Mouse (Mus musculus) liver, embryonic 14.5 days (tissue): ENCODE measurements at regions not wholly inside any gene's neighbourhood (a gene's known extent, or its start where the extent isn't known, plus 50 kb on each side); places are given as distances from the start of the nearest gene placed in this dataset.

Experiments
- ATAC-seq: fragments of 200-750 bp; cut with Nextera tagmentation; 2 replicates; pipeline ENCODE4 v1.8.0; 2017; ENCODE audit warnings: moderate number of reproducible peaks, mild to moderate bottlenecking, moderate library complexity; ENCODE audit not compliant: insufficient read depth
- DNase-seq, 3 experiments: peaks; one replicate each; pipeline ENCODE4 v3.0.0-alpha.2; 2012 to 2013; ENCODE audit warnings: low read depth in 3 of 3, low spot score in 3 of 3
- H3K27ac ChIP-seq: fragments of 300-500 bp; sonication (generic); 2 replicates; pipeline ENCODE4 v1.5.1; 2014; ENCODE audit warnings: moderate library complexity, mild to moderate bottlenecking, control low read depth, inconsistent platforms
- H3K27me3 ChIP-seq: fragments of 300-500 bp; sonication (generic); 2 replicates; pipeline ENCODE4 v1.6.1; 2014; ENCODE audit warnings: mild to moderate bottlenecking, low read length, moderate library complexity; ENCODE audit not compliant: control insufficient read depth, insufficient read depth
- H3K36me3 ChIP-seq: fragments of 300-500 bp; sonication (generic); replicated peaks from 2 replicates; pipeline ENCODE4 v1.6.1; 2014; ENCODE audit warnings: low read depth; ENCODE audit not compliant: control insufficient read depth, insufficient read depth
- H3K4me1 ChIP-seq, 2 experiments: fragments of 200-500 bp in 1 of 2; fragments of 300-500 bp in 1 of 2; sonication (generic) in 1 of 2; replicated peaks; 2 replicates each; pipeline ENCODE4 v1.6.1; 2012 to 2014; ENCODE audit warnings: antibody characterized with exemption in 1 of 2, inconsistent platforms in 1 of 2, low read length in 1 of 2; ENCODE audit not compliant: control insufficient read depth in 2 of 2, insufficient read depth in 2 of 2
- H3K4me2 ChIP-seq: fragments of 300-500 bp; sonication (generic); 2 replicates; pipeline ENCODE4 v1.6.1; 2014; ENCODE audit warnings: low read depth, mild to moderate bottlenecking, control low read depth, moderate library complexity
- H3K4me3 ChIP-seq, 2 experiments: fragments of 200-500 bp in 1 of 2; fragments of 300-500 bp in 1 of 2; sonication (generic) in 1 of 2; 2 replicates each; pipeline ENCODE4 v1.5.1; 2012 to 2014; ENCODE audit warnings: low read depth in 2 of 2, low read length in 2 of 2, mild to moderate bottlenecking in 2 of 2, control low read depth in 1 of 2, inconsistent platforms in 1 of 2, moderate library complexity in 1 of 2; ENCODE audit not compliant: insufficient read depth in 1 of 2
- H3K9ac ChIP-seq: fragments of 300-500 bp; sonication (generic); replicated peaks from 2 replicates; pipeline ENCODE4 v1.6.1; 2014; ENCODE audit warnings: mild to moderate bottlenecking, control low read depth, moderate library complexity
- H3K9me3 ChIP-seq: fragments of 300-500 bp; sonication (generic); 2 replicates; pipeline ENCODE4 v1.6.1; 2016; ENCODE audit warnings: low read length, mixed read lengths; ENCODE audit not compliant: control insufficient read depth
- CTCF ChIP-seq: IDR thresholded peaks from 2 replicates; pipeline ENCODE4 v1.5.1; 2016; ENCODE audit warnings: antibody characterized with exemption, low read depth, control low read depth
- EP300 ChIP-seq: IDR thresholded peaks from 2 replicates; pipeline ENCODE4 v1.6.1; 2016; ENCODE audit warnings: antibody characterized with exemption, low read depth
- WGBS: fragments of 180-500 bp; shearing (Covaris S2); extraction: QIAGEN DNeasy Blood & Tissue Kit; methylation state at CpG from one replicate; pipeline ENCODE4 v1.1.7; 2014; ENCODE audit not compliant: insufficient replicate concordance; 5-methylcytosine and 5-hydroxymethylcytosine counted together

DNA sequence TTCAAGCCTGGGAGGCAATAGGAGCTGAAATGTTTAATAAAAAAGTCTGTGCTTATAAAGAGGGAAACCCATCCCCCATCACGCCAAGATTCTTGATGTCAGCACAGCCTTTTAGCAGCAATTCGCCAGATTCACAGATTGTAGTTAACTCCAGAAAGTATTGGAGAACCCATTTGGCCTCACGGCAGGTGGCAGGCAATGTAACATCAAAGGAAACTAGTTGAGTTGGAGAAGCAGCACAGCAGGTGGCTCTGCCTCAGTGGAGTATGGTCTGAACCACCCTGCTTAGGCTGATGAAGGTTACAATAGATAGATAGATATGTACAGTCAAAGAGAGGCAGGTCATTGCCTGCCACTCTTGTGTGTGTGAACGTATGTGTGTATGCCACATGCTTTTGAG is 420.8 kb upstream of the Klf6 start:
- DNase-seq: no peak
- WGBS: 45% methylated on average over 4 of the region's 4 CpGs
- H3K27ac ChIP-seq: no peak overlapping the region
- no peak overlapping the region for H3K4me2 ChIP-seq
- TF ChIP-seq CTCF (no peak), EP300 (no peak)
- H3K27me3 ChIP-seq: no peaks in the 10 kb centered on the region
- H3K9me3 ChIP-seq: no peaks in the 10 kb centered on the region
- no peaks in the 10 kb centered on the region for H3K36me3 ChIP-seq
- no peak overlapping the region for H3K4me3 ChIP-seq
- ATAC-seq: no peak
- no peaks in the 10 kb centered on the region for H3K4me1 ChIP-seq
- no peak overlapping the region for H3K9ac ChIP-seq

DNA sequence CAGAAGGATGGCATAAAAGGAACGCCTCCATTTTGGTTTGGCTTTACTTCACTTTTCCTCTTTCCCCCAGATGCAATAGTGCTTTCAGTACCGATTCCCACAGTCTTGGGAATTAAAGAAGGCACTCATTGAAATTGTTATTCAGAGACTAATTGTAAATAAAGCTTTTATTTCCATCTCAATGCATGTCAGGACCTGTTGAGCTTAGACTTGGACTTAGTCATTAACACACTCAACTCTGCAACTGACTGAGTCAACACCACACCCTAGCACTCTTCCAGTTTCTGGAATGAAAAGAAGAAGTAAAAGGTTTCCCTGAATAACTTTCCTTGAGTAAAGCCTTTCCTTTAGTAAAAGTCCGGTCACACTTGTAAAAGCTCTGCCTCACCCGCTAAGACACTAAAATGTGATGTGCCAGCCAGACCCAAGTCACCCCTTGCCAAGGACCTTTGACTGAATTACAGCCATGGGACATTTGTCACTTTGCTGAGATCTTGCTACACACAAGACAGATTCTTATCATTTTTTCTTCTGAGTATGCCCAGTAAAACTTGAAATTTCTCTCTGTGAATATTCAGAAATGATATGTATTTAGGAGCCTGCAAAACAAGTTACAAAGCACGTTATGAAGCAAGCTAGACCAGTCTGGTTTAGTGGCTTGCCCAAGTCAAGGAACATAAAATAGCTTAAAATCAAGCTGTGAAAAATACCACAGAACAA is 416.4 kb upstream of the Klf6 start:
- no peaks in the 10 kb centered on the region for H3K4me1 ChIP-seq
- WGBS: 65% methylated on average over 5 of the region's 5 CpGs
- no peak overlapping the region for H3K4me2 ChIP-seq
- DNase-seq: no peak
- no peak for TF ChIP-seq CTCF
- TF ChIP-seq EP300: no peak
- H3K36me3 ChIP-seq: no peaks in the 10 kb centered on the region
- no peak for ATAC-seq
- H3K9me3 ChIP-seq: no peaks in the 10 kb centered on the region
- no peak overlapping the region for H3K4me3 ChIP-seq
- H3K9ac ChIP-seq: no peak overlapping the region
- H3K27me3 ChIP-seq: no peaks in the 10 kb centered on the region
- H3K27ac ChIP-seq: no peak overlapping the region

DNA sequence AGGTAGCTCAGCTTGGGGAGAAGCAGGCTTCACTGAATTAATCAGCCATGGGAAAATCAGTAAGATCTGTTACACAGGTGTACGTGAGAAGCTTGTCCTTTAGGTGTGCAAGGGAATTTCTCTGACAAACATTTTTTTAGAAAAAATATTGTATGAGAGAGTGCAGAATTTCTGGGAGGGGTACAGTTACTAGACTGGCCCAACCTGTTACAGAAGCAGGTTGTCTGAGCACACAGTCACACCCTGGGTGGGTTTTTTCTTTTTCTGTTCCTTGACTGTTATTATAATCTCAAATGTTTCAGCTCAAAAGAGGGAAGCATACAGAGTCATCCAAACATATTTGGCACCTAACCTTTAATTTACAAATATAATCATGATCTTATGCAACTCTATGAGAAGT is 412.7 kb upstream of the Klf6 start:
- no peaks in the 10 kb centered on the region for H3K4me1 ChIP-seq
- no peak overlapping the region for H3K27ac ChIP-seq
- no peaks in the 10 kb centered on the region for H3K36me3 ChIP-seq
- no peaks in the 10 kb centered on the region for H3K27me3 ChIP-seq
- H3K4me2 ChIP-seq: no peak overlapping the region
- H3K9ac ChIP-seq: no peak overlapping the region
- DNase-seq (no peak), ATAC-seq (no peak)
- TF ChIP-seq CTCF (no peak), EP300 (no peak)
- H3K9me3 ChIP-seq: no peaks in the 10 kb centered on the region
- no peak overlapping the region for H3K4me3 ChIP-seq
- 41% methylated on average over 1 of the region's 1 CpGs for WGBS

DNA sequence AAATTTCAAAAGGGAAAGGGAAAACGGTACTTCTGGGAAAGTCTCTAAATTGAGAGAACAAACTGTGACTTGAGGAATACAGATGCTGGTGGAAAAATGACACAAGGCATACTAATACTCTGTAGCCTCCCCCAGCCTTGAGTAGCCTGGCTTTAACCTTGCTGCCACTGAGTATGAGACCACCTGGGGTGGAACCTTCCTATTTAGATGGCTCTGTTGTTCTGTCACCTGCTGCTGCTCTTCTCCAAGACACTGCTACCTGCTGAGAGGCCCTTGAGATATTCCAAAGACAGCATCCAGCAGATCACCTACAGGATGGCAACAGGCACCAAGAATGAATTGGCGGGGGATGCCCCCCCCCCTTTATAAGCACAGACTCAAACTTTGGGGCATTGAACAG is 380.5 kb upstream of the Klf6 start:
- H3K4me1 ChIP-seq: no peaks in the 10 kb centered on the region
- H3K4me2 ChIP-seq: no peak overlapping the region
- H3K36me3 ChIP-seq: no peaks in the 10 kb centered on the region
- H3K27ac ChIP-seq: no peak overlapping the region
- H3K9me3 ChIP-seq: no peaks in the 10 kb centered on the region
- WGBS: 48% methylated on average over 2 of the region's 2 CpGs
- no peaks in the 10 kb centered on the region for H3K27me3 ChIP-seq
- H3K4me3 ChIP-seq: no peak overlapping the region
- H3K9ac ChIP-seq: no peak overlapping the region
- DNase-seq: no peak
- no peak for TF ChIP-seq CTCF
- TF ChIP-seq EP300: no peak
- no peak for ATAC-seq

DNA sequence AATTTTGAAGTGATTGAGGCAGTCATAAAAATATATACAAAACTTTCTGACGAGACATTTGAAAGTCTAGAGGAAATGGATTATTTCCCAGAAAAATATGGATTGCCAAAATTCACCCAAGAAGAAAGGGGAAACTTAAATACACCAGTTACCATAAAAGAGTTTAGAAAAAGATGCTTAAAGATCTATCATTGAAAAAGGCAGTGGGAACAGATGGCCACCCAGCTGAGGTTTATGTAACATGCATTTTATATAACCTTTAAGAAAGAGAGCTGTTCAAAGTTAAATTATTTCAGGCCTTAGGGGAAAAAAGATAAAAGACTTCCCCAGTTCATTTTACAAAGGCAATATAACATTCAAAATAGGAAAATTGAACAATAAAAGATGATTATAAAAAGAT is 369.0 kb upstream of the Klf6 start:
- Histone ChIP-seq H3K4me2 (no peak overlapping the region), H3K9me3 (no peaks in the 10 kb centered on the region), H3K9ac (no peak overlapping the region), H3K4me3 (no peak overlapping the region), H3K36me3 (no peaks in the 10 kb centered on the region), H3K27ac (no peak overlapping the region), H3K4me1 (no peaks in the 10 kb centered on the region), H3K27me3 (no peaks in the 10 kb centered on the region)
- ATAC-seq: no peak
- WGBS: 46% methylated on average over 1 of the region's 1 CpGs
- no peak for DNase-seq
- TF ChIP-seq CTCF (no peak), EP300 (no peak)
